Mouse (Mus musculus) midbrain, embryonic 14.5 days (tissue): ENCODE data around the gene Trem1. TPM values are rescaled to one million over a fixed set of nuclear protein-coding genes. Genes with fewer than 3 reads are reported as not detected.

Source experiments
- ATAC-seq: fragments of 200-750 bp; cut with Nextera tagmentation; 2 replicates; pipeline ENCODE4 v1.8.0; 2017; ENCODE audit warnings: moderate number of reproducible peaks, moderate library complexity; ENCODE audit not compliant: low FRiP score, low TSS enrichment
- DNase-seq: peaks from one replicate; pipeline ENCODE4 v3.0.0-alpha.2; 2015
- H3K27ac ChIP-seq: fragments of 300-500 bp; sonication (generic); replicated peaks from 2 replicates; pipeline ENCODE4 v1.5.1; 2014; ENCODE audit warnings: mild to moderate bottlenecking, low read depth, low read length, moderate library complexity
- H3K27me3 ChIP-seq: fragments of 300-500 bp; sonication (generic); 2 replicates; pipeline ENCODE4 v1.6.1; 2014; ENCODE audit warnings: low read length, control low read depth, mixed read lengths; ENCODE audit not compliant: control insufficient read depth, insufficient read depth
- H3K36me3 ChIP-seq: fragments of 300-500 bp; sonication (generic); 2 replicates; pipeline ENCODE4 v1.6.1; 2014; ENCODE audit warnings: low read length, control low read depth; ENCODE audit not compliant: control insufficient read depth, insufficient read depth
- H3K4me1 ChIP-seq: fragments of 300-500 bp; sonication (generic); 2 replicates; pipeline ENCODE4 v1.6.1; 2014; ENCODE audit warnings: mild to moderate bottlenecking, antibody characterized with exemption, low read length, control low read depth; ENCODE audit not compliant: control insufficient read depth, insufficient read depth
- H3K4me2 ChIP-seq: fragments of 300-500 bp; sonication (generic); 2 replicates; pipeline ENCODE4 v1.6.1; 2014; ENCODE audit warnings: mild to moderate bottlenecking, low read length, moderate library complexity
- H3K4me3 ChIP-seq: fragments of 300-500 bp; sonication (generic); replicated peaks from 2 replicates; pipeline ENCODE4 v1.5.1; 2014; ENCODE audit warnings: low read depth, low read length
- H3K9ac ChIP-seq: fragments of 300-500 bp; sonication (generic); replicated peaks from 2 replicates; pipeline ENCODE4 v1.6.1; 2014; ENCODE audit warnings: mild to moderate bottlenecking, low read length, moderate library complexity
- H3K9me3 ChIP-seq: fragments of 300-500 bp; sonication (generic); 2 replicates; pipeline ENCODE4 v1.6.1; 2016; ENCODE audit warnings: low read length, control low read depth, mixed read lengths; ENCODE audit not compliant: control insufficient read depth
- whole genome bisulfite sequencing: fragments of 180-500 bp; shearing (Covaris S2); extraction: QIAGEN DNeasy Blood & Tissue Kit; methylation state at CpG from one replicate; pipeline ENCODE4 v1.1.7; 2014; 5-methylcytosine and 5-hydroxymethylcytosine counted together
- polyA plus RNA-seq: library from polyadenylated mRNA; unstranded; fragments of >200 nt; fragmentation: Nextera tagmentation; extraction: Ambion mirVana; gene quantifications from 2 replicates; pipeline ENCODE4 v1.2.1, GENCODE M21; 2014

The Trem1 gene
- polyA plus RNA-seq, 1 experiment from 2014 or later = not detected

GRCm38 (mm10) chr17:48234550-48234949 lies 2.0 kb downstream of the Trem1 start:
- Histone ChIP-seq H3K27ac (no peak overlapping the region), H3K9me3 (no peaks in the 10 kb centered on the region), H3K27me3 (no peaks in the 10 kb centered on the region), H3K9ac (no peak overlapping the region), H3K4me1 (no peaks in the 10 kb centered on the region), H3K36me3 (no peaks in the 10 kb centered on the region), H3K4me2 (no peak overlapping the region), H3K4me3 (no peak overlapping the region)
- ATAC-seq (no peak), DNase-seq (no peak)
- 78% methylated on average over 5 of the region's 5 CpGs for WGBS

GRCm38 (mm10) chr17:48235773-48236370 lies 3.3 kb downstream of the Trem1 start:
- H3K36me3 ChIP-seq = no peaks in the 10 kb centered on the region
- H3K4me1 ChIP-seq = no peaks in the 10 kb centered on the region
- 57% methylated on average over 4 of the region's 4 CpGs for WGBS
- ATAC-seq (no peak), DNase-seq (no peak)
- no peak overlapping the region for H3K4me2 ChIP-seq
- H3K9ac ChIP-seq = no peak overlapping the region
- H3K27ac ChIP-seq = no peak overlapping the region
- no peaks in the 10 kb centered on the region for H3K9me3 ChIP-seq
- H3K4me3 ChIP-seq = no peak overlapping the region
- no peaks in the 10 kb centered on the region for H3K27me3 ChIP-seq

GRCm38 (mm10) chr17:48237621-48238020 lies 5.1 kb downstream of the Trem1 start:
- WGBS = 93% methylated on average over 8 of the region's 8 CpGs
- H3K9ac ChIP-seq = no peak overlapping the region
- no peak overlapping the region for H3K4me2 ChIP-seq
- DNase-seq (no peak), ATAC-seq (no peak)
- H3K36me3 ChIP-seq = no peaks in the 10 kb centered on the region
- H3K9me3 ChIP-seq = no peaks in the 10 kb centered on the region
- H3K27me3 ChIP-seq = no peaks in the 10 kb centered on the region
- H3K27ac ChIP-seq = no peak overlapping the region
- H3K4me3 ChIP-seq = no peak overlapping the region
- H3K4me1 ChIP-seq = no peaks in the 10 kb centered on the region

GRCm38 (mm10) chr17:48247221-48247928 lies 14.8 kb downstream of the Trem1 start, which contains the start of gene Trem3:
TSS of gene Trem3 (plus strand) at chr17:48247777.
- no peak for ATAC-seq

GRCm38 (mm10) chr17:48249039-48249438 lies 16.5 kb downstream of the Trem1 start:
- no peak for DNase-seq
- no peak overlapping the region for H3K4me3 ChIP-seq

More at GRCm38 (mm10) chr17:48247221-48247928, 14.8 kb downstream of the Trem1 start, which contains the start of gene Trem3:
- Histone ChIP-seq H3K4me1 (no peaks in the 10 kb centered on the region), H3K9ac (no peak within 1 kb of the TSS), H3K27ac (no peak within 1 kb of the TSS), H3K36me3 (no peaks in the 10 kb centered on the region), H3K4me3 (no peak within 1 kb of the TSS), H3K9me3 (no peaks in the 10 kb centered on the region), H3K27me3 (no peaks in the 10 kb centered on the region), H3K4me2 (no peak within 1 kb of the TSS)
- DNase-seq = no peak
- WGBS = 85% methylated on average over 11 of the region's 11 CpGs

GRCm38 (mm10) chr17:48249501-48249900 lies 16.9 kb downstream of the Trem1 start:
- Histone ChIP-seq H3K27ac (no peak overlapping the region), H3K9ac (no peak overlapping the region), H3K4me3 (no peak overlapping the region), H3K9me3 (no peaks in the 10 kb centered on the region), H3K27me3 (no peaks in the 10 kb centered on the region), H3K36me3 (no peaks in the 10 kb centered on the region), H3K4me2 (no peak overlapping the region), H3K4me1 (no peaks in the 10 kb centered on the region)
- WGBS = 81% methylated on average over 11 of the region's 11 CpGs
- DNase-seq = no peak
- no peak for ATAC-seq

More at GRCm38 (mm10) chr17:48249039-48249438, 16.5 kb downstream of the Trem1 start:
- Histone ChIP-seq H3K4me2 (no peak overlapping the region), H3K4me1 (no peaks in the 10 kb centered on the region), H3K9me3 (no peaks in the 10 kb centered on the region), H3K9ac (no peak overlapping the region), H3K27ac (no peak overlapping the region), H3K27me3 (no peaks in the 10 kb centered on the region), H3K36me3 (no peaks in the 10 kb centered on the region)
- ATAC-seq = no peak

- H3K9ac ChIP-seq = no peak overlapping the region
- H3K4me3 ChIP-seq = no peak overlapping the region
- no peaks in the 10 kb centered on the region for H3K27me3 ChIP-seq
- H3K4me1 ChIP-seq = no peaks in the 10 kb centered on the region
- ATAC-seq = no peak
- H3K36me3 ChIP-seq = no peaks in the 10 kb centered on the region
- H3K9me3 ChIP-seq = no peaks in the 10 kb centered on the region
- H3K27ac ChIP-seq = no peak overlapping the region
- no peak for DNase-seq
- 88% methylated on average over 7 of the region's 7 CpGs for WGBS
- no peak overlapping the region for H3K4me2 ChIP-seq
These were observed 18.1 kb downstream of the Trem1 start for GRCm38 (mm10) chr17:48250631-48251030.

- H3K4me2 ChIP-seq = no peak overlapping the region
- ATAC-seq (no peak), DNase-seq (no peak)
- H3K9me3 ChIP-seq = peaks cover 5% of the 10 kb centered on the region; the same call in 1 of the 2 replicates
- no peak overlapping the region for H3K27ac ChIP-seq
- no peak overlapping the region for H3K4me3 ChIP-seq
- no peaks in the 10 kb centered on the region for H3K36me3 ChIP-seq
- H3K27me3 ChIP-seq = no peaks in the 10 kb centered on the region
- no peak overlapping the region for H3K9ac ChIP-seq
- H3K4me1 ChIP-seq = no peaks in the 10 kb centered on the region
These were observed 24.0 kb downstream of the Trem1 start for GRCm38 (mm10) chr17:48256575-48256974.

- DNase-seq (no peak), ATAC-seq (no peak)
- 85% methylated on average over 2 of the region's 2 CpGs for WGBS
- H3K27me3 ChIP-seq = no peaks in the 10 kb centered on the region
- H3K9me3 ChIP-seq = peaks cover 5% of the 10 kb centered on the region; the same call in 1 of the 2 replicates
- H3K4me3 ChIP-seq = no peak overlapping the region
- no peak overlapping the region for H3K9ac ChIP-seq
- H3K27ac ChIP-seq = no peak overlapping the region
- no peak overlapping the region for H3K4me2 ChIP-seq
- H3K36me3 ChIP-seq = no peaks in the 10 kb centered on the region
- H3K4me1 ChIP-seq = no peaks in the 10 kb centered on the region
These were observed 29.3 kb downstream of the Trem1 start for GRCm38 (mm10) chr17:48261868-48262267.
